Mouse (Mus musculus): Measurements from ENCODE around the gene Prmt3. TPM values are rescaled to one million over a fixed set of nuclear protein-coding genes. Genes with fewer than 3 reads are reported as not detected.
A peak's percentile ranks its signal among the peaks of the same experiment; 100 is the strongest.

Gene Prmt3
- polyA plus RNA-seq, 1 experiment: 20.3 TPM

- no peak for TF ChIP-seq CEBPB (IDR thresholded peaks at IDR 0.05; ENCODE audit: insufficient read depth, poor library complexity, severe bottlenecking)
- no peak for TF ChIP-seq TCF12 (IDR thresholded peaks at IDR 0.05; ENCODE audit: insufficient read depth, poor library complexity, severe bottlenecking)
- TF ChIP-seq SRF (IDR thresholded peaks at IDR 0.05; ENCODE audit: control insufficient read depth, insufficient read length, low read depth): no peak
- TF ChIP-seq REST (IDR thresholded peaks at IDR 0.05; ENCODE audit: insufficient read depth, insufficient read length): no peak
- no peak for TF ChIP-seq E2F4 (IDR thresholded peaks at IDR 0.05; ENCODE audit: insufficient read depth)
- no peak for TF ChIP-seq POLR2A (IDR thresholded peaks at IDR 0.05; ENCODE audit: insufficient read length, low read depth)
- TF ChIP-seq TCF3 (IDR thresholded peaks at IDR 0.05; ENCODE audit: insufficient read length, low read depth): no peak
- no peak for TF ChIP-seq MAX (IDR thresholded peaks at IDR 0.05; ENCODE audit: low read depth)
- TF ChIP-seq MYOD1 (IDR thresholded peaks at IDR 0.05; ENCODE audit: control insufficient read depth in 1 of 3, insufficient read length in 2 of 3, low read depth in 2 of 3): no peak
- no peak for TF ChIP-seq USF1 (IDR thresholded peaks at IDR 0.05; ENCODE audit: low read depth)
- TF ChIP-seq MYOG (IDR thresholded peaks at IDR 0.05; ENCODE audit: control insufficient read depth in 1 of 3, insufficient read depth in 1 of 3, insufficient read length in 2 of 3, low read depth in 2 of 3): no peak
- TF ChIP-seq POLR2AphosphoS2 (IDR thresholded peaks at IDR 0.05; ENCODE audit: insufficient read length, low read depth): no peak
- no peak overlapping the region for H3ac ChIP-seq (ENCODE audit: control insufficient read depth, insufficient read length)
- H3K4me3 ChIP-seq: no peak overlapping the region
- no peak overlapping the region for H3K4me2 ChIP-seq (ENCODE audit: low read depth)
- no peaks in the 10 kb centered on the region for H3K27me3 ChIP-seq (ENCODE audit: control insufficient read depth, insufficient read depth, insufficient read length)
- H3K79me2 ChIP-seq (ENCODE audit: control insufficient read depth, insufficient read depth): no peaks in the 10 kb centered on the region
- H3K36me3 ChIP-seq (ENCODE audit: control insufficient read depth, insufficient read depth): no peaks in the 10 kb centered on the region
Observed at GRCm38 (mm10) chr7:49863753-49864152, 85.6 kb downstream of the Prmt3 start.

DNA sequence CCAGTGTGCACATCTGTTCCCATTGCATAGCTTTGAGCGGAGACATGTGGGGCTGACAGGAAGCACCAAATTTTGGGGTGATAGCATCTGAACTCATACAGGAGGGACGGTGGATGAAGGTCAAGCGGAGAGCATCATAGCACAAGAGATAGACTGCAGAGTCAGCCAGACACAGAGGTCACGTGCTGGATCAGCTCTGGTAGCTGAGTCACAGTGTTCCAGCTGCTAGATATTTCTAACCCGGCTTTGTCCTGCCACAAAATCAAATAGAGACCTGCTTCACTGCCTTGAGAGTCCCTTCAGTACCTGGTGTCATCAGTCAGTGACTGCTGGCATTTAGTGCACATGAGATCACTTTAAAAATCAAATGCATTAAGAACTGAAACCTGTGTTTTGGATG lies 91.5 kb downstream of the Prmt3 start:
- H3K27me3 ChIP-seq (ENCODE audit: control insufficient read depth, insufficient read depth, insufficient read length): no peaks in the 10 kb centered on the region
- no peak overlapping the region for H3K4me3 ChIP-seq
- no peaks in the 10 kb centered on the region for H3K79me2 ChIP-seq (ENCODE audit: control insufficient read depth, insufficient read depth)

DNA sequence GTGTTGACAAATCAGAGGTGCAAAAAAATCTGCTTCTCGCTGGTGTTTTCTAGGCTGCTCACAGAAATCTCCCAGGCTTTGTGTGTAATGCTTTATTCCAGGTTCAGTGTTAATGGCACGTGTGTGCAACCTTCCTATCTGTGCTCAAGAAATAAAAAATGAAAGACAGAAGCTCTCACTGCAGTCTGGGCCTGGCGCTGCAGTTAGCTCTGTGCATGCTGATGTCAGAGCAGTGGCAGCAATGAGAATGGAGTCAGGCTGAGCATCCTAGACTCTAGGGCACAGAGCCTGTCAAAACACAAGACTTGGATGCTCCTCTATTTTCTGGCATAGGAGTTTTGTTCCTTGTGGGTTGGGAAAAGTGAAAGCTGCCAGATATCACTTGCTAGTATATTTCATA lies 92.1 kb downstream of the Prmt3 start:
- H3K4me2 ChIP-seq (ENCODE audit: low read depth): no peak overlapping the region
- no peaks in the 10 kb centered on the region for H3K79me2 ChIP-seq (ENCODE audit: control insufficient read depth, insufficient read depth)
- no peak overlapping the region for H3K4me3 ChIP-seq
- H3K27me3 ChIP-seq (ENCODE audit: control insufficient read depth, insufficient read depth, insufficient read length): no peaks in the 10 kb centered on the region
- TF ChIP-seq USF1 (IDR thresholded peaks at IDR 0.05; ENCODE audit: low read depth): no peak
- no peak for TF ChIP-seq CEBPB (IDR thresholded peaks at IDR 0.05; ENCODE audit: insufficient read depth, poor library complexity, severe bottlenecking)
- TF ChIP-seq MYOD1 (IDR thresholded peaks at IDR 0.05; ENCODE audit: control insufficient read depth in 1 of 3, insufficient read length in 2 of 3, low read depth in 2 of 3): no peak
- no peak for TF ChIP-seq SRF (IDR thresholded peaks at IDR 0.05; ENCODE audit: control insufficient read depth, insufficient read length, low read depth)
- no peaks in the 10 kb centered on the region for H3K36me3 ChIP-seq (ENCODE audit: control insufficient read depth, insufficient read depth)
- H3ac ChIP-seq (ENCODE audit: control insufficient read depth, insufficient read length): no peak overlapping the region

More for the DNA sequence above, 91.5 kb downstream of the Prmt3 start:
- no peak overlapping the region for H3K4me2 ChIP-seq (ENCODE audit: low read depth)
- TF ChIP-seq USF1 (IDR thresholded peaks at IDR 0.05; ENCODE audit: low read depth): peak; percentile 78
- no peak for TF ChIP-seq CEBPB (IDR thresholded peaks at IDR 0.05; ENCODE audit: insufficient read depth, poor library complexity, severe bottlenecking)
- H3ac ChIP-seq (ENCODE audit: control insufficient read depth, insufficient read length): no peak overlapping the region
- H3K36me3 ChIP-seq (ENCODE audit: control insufficient read depth, insufficient read depth): no peaks in the 10 kb centered on the region

- no peak overlapping the region for H3K4me3 ChIP-seq
- no peaks in the 10 kb centered on the region for H3K79me2 ChIP-seq (ENCODE audit: control insufficient read depth, insufficient read depth)
- H3ac ChIP-seq (ENCODE audit: control insufficient read depth, insufficient read length): no peak overlapping the region
- no peaks in the 10 kb centered on the region for H3K36me3 ChIP-seq (ENCODE audit: control insufficient read depth, insufficient read depth)
- H3K4me2 ChIP-seq (ENCODE audit: low read depth): no peak overlapping the region
- no peak for TF ChIP-seq USF1 (IDR thresholded peaks at IDR 0.05; ENCODE audit: low read depth)
- TF ChIP-seq E2F4 (IDR thresholded peaks at IDR 0.05; ENCODE audit: insufficient read depth): no peak
- TF ChIP-seq CEBPB (IDR thresholded peaks at IDR 0.05; ENCODE audit: insufficient read depth, poor library complexity, severe bottlenecking): no peak
- TF ChIP-seq POLR2AphosphoS2 (IDR thresholded peaks at IDR 0.05; ENCODE audit: insufficient read length, low read depth): no peak
- TF ChIP-seq MYOD1 (IDR thresholded peaks at IDR 0.05; ENCODE audit: control insufficient read depth in 1 of 3, insufficient read length in 2 of 3, low read depth in 2 of 3): no peak
- TF ChIP-seq REST (IDR thresholded peaks at IDR 0.05; ENCODE audit: insufficient read depth, insufficient read length): no peak
- no peak for TF ChIP-seq TCF3 (IDR thresholded peaks at IDR 0.05; ENCODE audit: insufficient read length, low read depth)
- TF ChIP-seq MAX (IDR thresholded peaks at IDR 0.05; ENCODE audit: low read depth): no peak
- no peak for TF ChIP-seq TCF12 (IDR thresholded peaks at IDR 0.05; ENCODE audit: insufficient read depth, poor library complexity, severe bottlenecking)
- no peak for TF ChIP-seq SRF (IDR thresholded peaks at IDR 0.05; ENCODE audit: control insufficient read depth, insufficient read length, low read depth)
- no peak for TF ChIP-seq POLR2A (IDR thresholded peaks at IDR 0.05; ENCODE audit: insufficient read length, low read depth)
- no peak for TF ChIP-seq MYOG (IDR thresholded peaks at IDR 0.05; ENCODE audit: control insufficient read depth in 1 of 3, insufficient read depth in 1 of 3, insufficient read length in 2 of 3, low read depth in 2 of 3)
- H3K27me3 ChIP-seq (ENCODE audit: control insufficient read depth, insufficient read depth, insufficient read length): no peaks in the 10 kb centered on the region
Observed at GRCm38 (mm10) chr7:49877307-49877706, 99.2 kb downstream of the Prmt3 start.

DNA sequence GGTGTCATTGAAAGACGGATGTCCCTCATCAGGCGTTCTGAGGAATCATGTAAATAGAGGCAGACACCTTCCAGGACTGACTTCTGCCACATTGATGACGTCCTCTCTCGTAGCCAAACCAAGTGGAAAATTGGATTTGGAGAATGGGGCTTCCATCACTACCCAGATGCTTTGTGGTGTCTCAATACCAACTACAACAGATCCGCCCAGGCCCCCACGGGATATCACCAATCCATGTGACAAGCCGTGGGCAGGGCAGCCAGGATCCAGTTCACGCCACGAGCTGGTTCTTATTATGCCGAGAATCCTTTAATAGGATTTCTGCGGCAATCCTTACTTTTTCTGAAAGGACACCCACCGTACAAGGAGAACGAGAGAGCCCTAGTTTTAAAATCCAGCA lies 100.9 kb downstream of the Prmt3 start:
- Histone ChIP-seq H3K36me3 (ENCODE audit: control insufficient read depth, insufficient read depth) (no peaks in the 10 kb centered on the region), H3ac (ENCODE audit: control insufficient read depth, insufficient read length) (no peak overlapping the region), H3K4me2 (ENCODE audit: low read depth) (no peak overlapping the region), H3K27me3 (ENCODE audit: control insufficient read depth, insufficient read depth, insufficient read length) (no peaks in the 10 kb centered on the region), H3K79me2 (ENCODE audit: control insufficient read depth, insufficient read depth) (no peaks in the 10 kb centered on the region), H3K4me3 (no peak overlapping the region)
- TF ChIP-seq POLR2A (IDR thresholded peaks at IDR 0.05; ENCODE audit: insufficient read length, low read depth) (no peak), MYOD1 (IDR thresholded peaks at IDR 0.05; ENCODE audit: control insufficient read depth in 1 of 3, insufficient read length in 2 of 3, low read depth in 2 of 3) (no peak), POLR2AphosphoS2 (IDR thresholded peaks at IDR 0.05; ENCODE audit: insufficient read length, low read depth) (no peak), CEBPB (IDR thresholded peaks at IDR 0.05; ENCODE audit: insufficient read depth, poor library complexity, severe bottlenecking) (no peak), TCF3 (IDR thresholded peaks at IDR 0.05; ENCODE audit: insufficient read length, low read depth) (no peak), E2F4 (IDR thresholded peaks at IDR 0.05; ENCODE audit: insufficient read depth) (no peak), MAX (IDR thresholded peaks at IDR 0.05; ENCODE audit: low read depth) (no peak), REST (IDR thresholded peaks at IDR 0.05; ENCODE audit: insufficient read depth, insufficient read length) (no peak), SRF (IDR thresholded peaks at IDR 0.05; ENCODE audit: control insufficient read depth, insufficient read length, low read depth) (no peak), TCF12 (IDR thresholded peaks at IDR 0.05; ENCODE audit: insufficient read depth, poor library complexity, severe bottlenecking) (no peak), USF1 (IDR thresholded peaks at IDR 0.05; ENCODE audit: low read depth) (no peak), MYOG (IDR thresholded peaks at IDR 0.05; ENCODE audit: control insufficient read depth in 1 of 3, insufficient read depth in 1 of 3, insufficient read length in 2 of 3, low read depth in 2 of 3) (no peak)

All from myocyte (in vitro differentiated cells).